In genomic region chr12:9151426-9151825, GRCm38 (mm10) we compare ENCODE assay signal across 32 mouse cellular contexts.
"Had no signal": no experiment of that assay in that cellular context is flagged by ENCODE, and none has a peak within 500 bp of the region (broad histone marks: within the 10 kb centered on the region; RNA-seq: fewer than 3 reads in every experiment).

No protein-coding gene starts in this region.

- H3K4me2 ChIP-seq: heart, embryonic 12.5 days; heart, embryonic 13.5 days; heart, embryonic 15.5 days; hindbrain, embryonic 12.5 days; hindbrain, embryonic 13.5 days; hindbrain, embryonic 14.5 days; hindbrain, embryonic 15.5 days; intestine, embryonic 15.5 days; kidney, embryonic 15.5 days had no signal

- H3K4me3 ChIP-seq: heart, embryonic 12.5 days; heart, embryonic 13.5 days; heart, embryonic 15.5 days; hindbrain, embryonic 10.5 days; hindbrain, embryonic 12.5 days; hindbrain, embryonic 13.5 days; hindbrain, embryonic 15.5 days; intestine, embryonic 15.5 days; kidney, embryonic 15.5 days; layer of hippocampus, adult 2 months; left cerebral cortex, adult 2 months had no signal

- H3K9me3 ChIP-seq: heart, embryonic 12.5 days; heart, embryonic 13.5 days; heart, embryonic 15.5 days; hindbrain, embryonic 10.5 days; hindbrain, embryonic 12.5 days; hindbrain, embryonic 13.5 days; hindbrain, embryonic 15.5 days; intestine, embryonic 15.5 days; kidney, embryonic 15.5 days had no signal

- H3K27ac ChIP-seq: heart, embryonic 13.5 days; heart, embryonic 15.5 days; hindbrain, embryonic 10.5 days; hindbrain, embryonic 12.5 days; hindbrain, embryonic 13.5 days; hindbrain, embryonic 14.5 days; hindbrain, embryonic 15.5 days; hindbrain, postnatal 0 days; intestine, embryonic 15.5 days; kidney, embryonic 15.5 days; kidney, postnatal 0 days; layer of hippocampus, adult 2 months; left cerebral cortex, adult 2 months had no signal

- H3K36me3 ChIP-seq: heart, embryonic 12.5 days; heart, embryonic 13.5 days; heart, embryonic 15.5 days; hindbrain, embryonic 10.5 days; hindbrain, embryonic 12.5 days; hindbrain, embryonic 13.5 days; hindbrain, embryonic 15.5 days; intestine, embryonic 15.5 days; kidney, embryonic 15.5 days had no signal

- DNase-seq: heart, postnatal 10 days; heart, postnatal 14 days; heart, postnatal 36 days; kidney, adult 11 months; kidney, adult 18-20 months; kidney, adult 2 months; kidney, adult 8-10 months; kidney, adult 9 months; kidney, postnatal 14 days; kidney, postnatal 25 days; kidney, postnatal 36 days; kidney, postnatal 4 days; layer of hippocampus, adult 9-11 months; layer of hippocampus, postnatal 36 days had no signal

- H3K9ac ChIP-seq: heart, embryonic 12.5 days; heart, embryonic 13.5 days; heart, embryonic 15.5 days; hindbrain, embryonic 12.5 days; hindbrain, embryonic 13.5 days; hindbrain, embryonic 14.5 days; hindbrain, embryonic 15.5 days; intestine, embryonic 15.5 days; kidney, embryonic 15.5 days had no signal

- H3K4me1 ChIP-seq: heart, embryonic 12.5 days; heart, embryonic 13.5 days; heart, embryonic 15.5 days; hindbrain, embryonic 10.5 days; hindbrain, embryonic 12.5 days; hindbrain, embryonic 13.5 days; hindbrain, embryonic 15.5 days; intestine, embryonic 15.5 days; kidney, embryonic 15.5 days had no signal

- ATAC-seq: hindbrain, embryonic 16.5 days; hindbrain, postnatal 0 days; inflammation-experienced regulatory T-cells, adult 6 months; intestine, embryonic 15.5 days; intestine, embryonic 16.5 days; intestine, postnatal 0 days had no signal

- H3K27me3 ChIP-seq: heart, embryonic 12.5 days; heart, embryonic 13.5 days; heart, embryonic 15.5 days; hindbrain, embryonic 12.5 days; hindbrain, embryonic 13.5 days; hindbrain, embryonic 15.5 days; intestine, embryonic 15.5 days; kidney, embryonic 15.5 days had no signal
